Mouse (Mus musculus) urinary bladder, postnatal 10 days (tissue): ENCODE measurements around the gene Gm49342.
"Not testable (repeated sequence)": the region's sequence is repeated elsewhere in the genome, so short reads cannot be mapped to it uniquely, and the experiment has no call there.

Experiments
- DNase-seq: peaks from one replicate; pipeline ENCODE4 v3.0.0; 2022; ENCODE audit warnings: low spot score

Gene Gm49342

GRCm38 (mm10) chr14:50936649-50937048 is 7.7 kb upstream of the Gm49342 start:
- DNase-seq, result no peak

- no peak for DNase-seq
Observed at GRCm38 (mm10) chr14:50938119-50938908, 6.0 kb upstream of the Gm49342 start.

GRCm38 (mm10) chr14:50938940-50939339 is 5.4 kb upstream of the Gm49342 start:
- no peak for DNase-seq

GRCm38 (mm10) chr14:50944668-50945033 is 334 bp downstream of the Gm49342 start:
- DNase-seq, result not testable (repeated sequence)

- DNase-seq, result not testable (repeated sequence)
Observed at GRCm38 (mm10) chr14:50945081-50945480, 764 bp downstream of the Gm49342 start.

- not testable (repeated sequence) for DNase-seq
Observed at GRCm38 (mm10) chr14:50945526-50945925, 1.2 kb downstream of the Gm49342 start.

- no peak for DNase-seq
Observed at GRCm38 (mm10) chr14:50955487-50955886, 11.2 kb downstream of the Gm49342 start.

- not testable (repeated sequence) for DNase-seq
Observed at GRCm38 (mm10) chr14:50955942-50956508, 11.7 kb downstream of the Gm49342 start, which contains the start of gene Pnp2. Gene Pnp2 (plus strand): TSS chr14:50955992.

- not testable (repeated sequence) for DNase-seq
Observed at GRCm38 (mm10) chr14:50956724-50957123, 12.4 kb downstream of the Gm49342 start.

- not testable (repeated sequence) for DNase-seq
Observed at GRCm38 (mm10) chr14:50957146-50957545, 12.8 kb downstream of the Gm49342 start.

GRCm38 (mm10) chr14:50958289-50958995 is 14.1 kb downstream of the Gm49342 start:
- not testable (repeated sequence) for DNase-seq

- no peak for DNase-seq
Observed at GRCm38 (mm10) chr14:50968216-50968980, 24.1 kb downstream of the Gm49342 start.

- DNase-seq, result no peak
Observed at GRCm38 (mm10) chr14:50969041-50969440, 24.7 kb downstream of the Gm49342 start.

GRCm38 (mm10) chr14:50969558-50970544 is 25.5 kb downstream of the Gm49342 start:
- no peak for DNase-seq

- no peak for DNase-seq
Observed at GRCm38 (mm10) chr14:50970822-50971221, 26.5 kb downstream of the Gm49342 start.

- not testable (repeated sequence) for DNase-seq
Observed at GRCm38 (mm10) chr14:50973054-50973453, 28.7 kb downstream of the Gm49342 start.

- DNase-seq, result no peak
Observed at GRCm38 (mm10) chr14:50973700-50974099, 29.4 kb downstream of the Gm49342 start.

- no peak for DNase-seq
Observed at GRCm38 (mm10) chr14:50975001-50975400, 30.7 kb downstream of the Gm49342 start.

GRCm38 (mm10) chr14:50976674-50977073 is 32.4 kb downstream of the Gm49342 start:
- DNase-seq, result no peak

GRCm38 (mm10) chr14:50978451-50978850 is 34.1 kb downstream of the Gm49342 start:
- DNase-seq, result not testable (repeated sequence)

- DNase-seq, result no peak
Observed at GRCm38 (mm10) chr14:50979631-50980030, 35.3 kb downstream of the Gm49342 start.
